Comparison of ENCODE assay signal across 19 mouse cellular contexts in genomic region chr5:147869568-147869967, GRCm38 (mm10). TPM values are rescaled to one million over a fixed set of nuclear protein-coding genes. Genes with fewer than 3 reads are reported as not detected.
DNase-seq lines count a peak whose midpoint lies in the region; ATAC-seq and TF ChIP-seq lines count a peak whose summit lies in the region.
"Had no signal": no experiment of that assay in that cellular context is flagged by ENCODE, and none has a peak within 500 bp of the region (broad histone marks: within the 10 kb centered on the region; RNA-seq: fewer than 3 reads in every experiment).

No protein-coding gene starts in this region.

- no peaks in the 10 kb centered on the region for H3K27me3 ChIP-seq in lung, embryonic 14.5 days (ENCODE audit: insufficient read depth, low read length)
- no peaks in the 10 kb centered on the region for H3K27me3 ChIP-seq in embryonic facial prominence, embryonic 14.5 days (replicated peaks; ENCODE audit: control insufficient read depth, insufficient read depth, low read length)
- no peaks in the 10 kb centered on the region for H3K27me3 ChIP-seq in stomach, embryonic 15.5 days (replicated peaks)
- H3K27me3 ChIP-seq in hindbrain, postnatal 0 days (ENCODE audit: insufficient read depth, low read length): no peaks in the 10 kb centered on the region
- H3K27me3 ChIP-seq: forebrain, embryonic 15.5 days; heart, embryonic 12.5 days; liver, embryonic 15.5 days; neural tube, embryonic 12.5 days had no signal

- H3K9me3 ChIP-seq in lung, embryonic 14.5 days (ENCODE audit: low read depth, low read length): no peaks in the 10 kb centered on the region
- no peaks in the 10 kb centered on the region for H3K9me3 ChIP-seq in embryonic facial prominence, embryonic 14.5 days (ENCODE audit: control insufficient read depth, low read length)
- no peaks in the 10 kb centered on the region for H3K9me3 ChIP-seq in stomach, embryonic 15.5 days
- no peaks in the 10 kb centered on the region for H3K9me3 ChIP-seq in hindbrain, postnatal 0 days (ENCODE audit: low read length)
- H3K9me3 ChIP-seq: forebrain, embryonic 15.5 days; heart, embryonic 12.5 days; liver, embryonic 15.5 days; neural tube, embryonic 12.5 days had no signal

- no peak overlapping the region for H3K4me3 ChIP-seq in lung, embryonic 14.5 days (ENCODE audit: low read depth, low read length)
- no peak overlapping the region for H3K4me3 ChIP-seq in embryonic facial prominence, embryonic 14.5 days (ENCODE audit: low read depth, low read length)
- H3K4me3 ChIP-seq in stomach, embryonic 15.5 days (replicated peaks): no peak overlapping the region
- H3K4me3 ChIP-seq in hindbrain, postnatal 0 days (ENCODE audit: low read length): no peak overlapping the region
- H3K4me3 ChIP-seq: forebrain, embryonic 15.5 days; heart, embryonic 12.5 days; liver, embryonic 15.5 days; neural tube, embryonic 12.5 days had no signal

- H3K4me1 ChIP-seq in lung, embryonic 14.5 days (ENCODE audit: insufficient read depth): no peaks in the 10 kb centered on the region
- no peaks in the 10 kb centered on the region for H3K4me1 ChIP-seq in embryonic facial prominence, embryonic 14.5 days (ENCODE audit: control insufficient read depth, insufficient read depth, low read length)
- no peaks in the 10 kb centered on the region for H3K4me1 ChIP-seq in stomach, embryonic 15.5 days
- H3K4me1 ChIP-seq in hindbrain, postnatal 0 days (ENCODE audit: insufficient read depth, low read length): no peaks in the 10 kb centered on the region
- H3K4me1 ChIP-seq: forebrain, embryonic 15.5 days; heart, embryonic 12.5 days; neural tube, embryonic 12.5 days had no signal

- no peak overlapping the region for H3K9ac ChIP-seq in lung, embryonic 14.5 days
- no peak overlapping the region for H3K9ac ChIP-seq in embryonic facial prominence, embryonic 14.5 days (ENCODE audit: low read depth, low read length)
- no peak overlapping the region for H3K9ac ChIP-seq in stomach, embryonic 15.5 days
- no peak overlapping the region for H3K9ac ChIP-seq in hindbrain, postnatal 0 days (replicated peaks; ENCODE audit: low read length)
- H3K9ac ChIP-seq: forebrain, embryonic 15.5 days; heart, embryonic 12.5 days; liver, embryonic 15.5 days; neural tube, embryonic 12.5 days had no signal

- intact Hi-C loops in heart, postnatal 25 days (cut with DNase I): loop anchor here (5.0 kb wide), 3 partner anchors 43 to 73 kb away; no protein-coding TSS in a partner anchor

- peak overlapping the region; percentile 66 for H3K27ac ChIP-seq in lung, embryonic 14.5 days (ENCODE audit: low read depth)
- peak overlapping the region; percentile 55; the same call in 1 of the 2 replicates for H3K27ac ChIP-seq in embryonic facial prominence, embryonic 14.5 days (replicated peaks; ENCODE audit: low read depth, low read length)
- H3K27ac ChIP-seq in stomach, embryonic 15.5 days: peak overlapping the region; percentile 63; the same call in 1 of the 2 replicates
- no peak overlapping the region for H3K27ac ChIP-seq in hindbrain, postnatal 0 days
- H3K27ac ChIP-seq: forebrain, embryonic 15.5 days; liver, embryonic 15.5 days; neural tube, embryonic 12.5 days had no signal

- peak; percentile 10; the same call in 1 of the 2 replicates for TF ChIP-seq CTCF in lung, embryonic 14.5 days (IDR thresholded peaks at IDR 0.05; ENCODE audit: low read depth)
- no peak for TF ChIP-seq CTCF in hindbrain, postnatal 0 days (IDR thresholded peaks at IDR 0.05; ENCODE audit: low read depth)

- WGBS in lung, embryonic 14.5 days: 72% methylated on average over 6 of the region's 6 CpGs
- WGBS in embryonic facial prominence, embryonic 14.5 days: 88% methylated on average over 6 of the region's 6 CpGs
- 81% methylated on average over 6 of the region's 6 CpGs for WGBS in stomach, embryonic 15.5 days
- 96% methylated on average over 6 of the region's 6 CpGs for WGBS in hindbrain, postnatal 0 days

- no peak overlapping the region for H3K4me2 ChIP-seq in lung, embryonic 14.5 days
- no peak overlapping the region for H3K4me2 ChIP-seq in embryonic facial prominence, embryonic 14.5 days (ENCODE audit: low read depth, low read length)
- H3K4me2 ChIP-seq in stomach, embryonic 15.5 days: no peak overlapping the region
- no peak overlapping the region for H3K4me2 ChIP-seq in hindbrain, postnatal 0 days (ENCODE audit: low read depth, low read length)
- H3K4me2 ChIP-seq: forebrain, embryonic 15.5 days; heart, embryonic 12.5 days; liver, embryonic 15.5 days; neural tube, embryonic 12.5 days had no signal

- ATAC-seq in lung, embryonic 14.5 days (ENCODE audit: insufficient read depth): peak; percentile 39; the same call in 1 of the 2 replicates
- ATAC-seq in embryonic facial prominence, embryonic 14.5 days (ENCODE audit: low read depth): peak; percentile 53; the same call in 1 of the 2 replicates
- ATAC-seq in stomach, embryonic 15.5 days (ENCODE audit: insufficient read depth, low FRiP score, low read depth): 0 out of 2 replicates have a peak, but pooled peaks have one; percentile 35
- no peak for ATAC-seq in hindbrain, postnatal 0 days
- ATAC-seq: forebrain, embryonic 15.5 days; hindbrain, embryonic 16.5 days had no signal

- DNase-seq in lung, embryonic 14.5 days: peak; percentile 43
- DNase-seq in lung, postnatal 14 days: no peak
- peak; percentile 25 for DNase-seq in R1 (ENCODE audit: low read depth, low spot score)
- DNase-seq in embryonic facial prominence, embryonic 14.5 days (ENCODE audit: low spot score): no peak
- DNase-seq in hindbrain, postnatal 0 days (ENCODE audit: low spot score): no peak
- DNase-seq in heart, postnatal 25 days (ENCODE audit: low spot score): no peak
- DNase-seq: adrenal gland, postnatal 14 days; cerebellum, adult 2 months; heart, postnatal 36 days; kidney, adult 9 months; left cerebral cortex, postnatal 4 days; spleen, adult 18-20 months; thymus, postnatal 14 days had no signal

- H3K36me3 ChIP-seq in lung, embryonic 14.5 days (ENCODE audit: insufficient read depth): peaks cover 87% of the 10 kb centered on the region
- H3K36me3 ChIP-seq in embryonic facial prominence, embryonic 14.5 days (ENCODE audit: control insufficient read depth, insufficient read depth, low read length): peaks cover 90% of the 10 kb centered on the region
- H3K36me3 ChIP-seq in stomach, embryonic 15.5 days: peaks cover 46% of the 10 kb centered on the region
- H3K36me3 ChIP-seq in hindbrain, postnatal 0 days (ENCODE audit: insufficient read depth, low read length): peaks cover 51% of the 10 kb centered on the region

RNA-seq across cellular contexts. Expression of gene Pomp, which starts 9.3 kb away (rescaled TPM):
- 506 and 511 TPM in 2 replicates for polyA plus RNA-seq in lung, embryonic 14.5 days (2014; fragmentation: Nextera tagmentation; extraction: Ambion mirVana)
- 459 and 481 TPM in 2 replicates for polyA plus RNA-seq in embryonic facial prominence, embryonic 14.5 days (2014; fragmentation: Nextera tagmentation; extraction: Ambion mirVana)
- polyA plus RNA-seq in stomach, embryonic 15.5 days (2015; fragmentation: Nextera tagmentation; extraction: Ambion mirVana): 384 and 481 TPM in 2 replicates
- total RNA-seq in hindbrain, postnatal 0 days (2014; rRNA removed): 74.2 and 124 TPM in 2 replicates
- 526 and 544 TPM in 2 replicates for polyA plus RNA-seq in hindbrain, postnatal 0 days (2015; fragmentation: Nextera tagmentation; extraction: Ambion mirVana)
- total RNA-seq in heart, postnatal 25 days (2021): 100 to 1,000 TPM; 129 to 142 TPM

RNA-seq across cellular contexts. Expression of gene Slc46a3, which starts 25.0 kb away (rescaled TPM):
- 3.3 and 4.3 TPM in 2 replicates for polyA plus RNA-seq in lung, embryonic 14.5 days (2014; fragmentation: Nextera tagmentation; extraction: Ambion mirVana)
- 3.9 and 4.5 TPM in 2 replicates for polyA plus RNA-seq in embryonic facial prominence, embryonic 14.5 days (2014; fragmentation: Nextera tagmentation; extraction: Ambion mirVana)
- polyA plus RNA-seq in stomach, embryonic 15.5 days (2015; fragmentation: Nextera tagmentation; extraction: Ambion mirVana): 4.7 and 5.7 TPM in 2 replicates
- total RNA-seq in hindbrain, postnatal 0 days (2014; rRNA removed): 6.2 and 6.5 TPM in 2 replicates
- polyA plus RNA-seq in hindbrain, postnatal 0 days (2015; fragmentation: Nextera tagmentation; extraction: Ambion mirVana): 6.1 and 6.4 TPM in 2 replicates
- total RNA-seq in heart, postnatal 25 days (2021): 10 to 100 TPM; 11.7 to 12.7 TPM

Comparison
In these comparisons a context has a peak if more than half of its experiments do, and no peak if none do; other contexts are left out.
1. DNase-seq: peak in lung, embryonic 14.5 days (single experiment) and R1 (single experiment); none in lung, postnatal 14 days (single experiment), embryonic facial prominence, embryonic 14.5 days (single experiment), hindbrain, postnatal 0 days (single experiment) and heart, postnatal 25 days (single experiment).